Mouse (Mus musculus) urinary bladder, adult 2 months (tissue): ENCODE measurements around the gene Cdkl3. TPM values are rescaled to one million over a fixed set of nuclear protein-coding genes. Genes with fewer than 3 reads are reported as not detected.
"Not testable (repeated sequence)": the region's sequence is repeated elsewhere in the genome, so short reads cannot be mapped to it uniquely, and the experiment has no call there.

Experiments
- DNase-seq: peaks from one replicate; pipeline ENCODE4 v3.0.0; 2022; ENCODE audit warnings: low spot score
- polyA plus RNA-seq: library from polyadenylated mRNA; depleted of rRNA; stranded (reverse); fragments of >200 nt; gene quantifications from 2 replicates; pipeline ENCODE4 v1.2.3, GENCODE M21; 2012; rRNA removed

The Cdkl3 gene
- polyA plus RNA-seq, 1 experiment, result 5.6 TPM

- DNase-seq, result not testable (repeated sequence)
Measured at GRCm38 (mm10) chr11:52120415-52120814, 116.4 kb downstream of the Cdkl3 start.

- no peak for DNase-seq
Measured at GRCm38 (mm10) chr11:52122045-52122444, 118.0 kb downstream of the Cdkl3 start.

DNA sequence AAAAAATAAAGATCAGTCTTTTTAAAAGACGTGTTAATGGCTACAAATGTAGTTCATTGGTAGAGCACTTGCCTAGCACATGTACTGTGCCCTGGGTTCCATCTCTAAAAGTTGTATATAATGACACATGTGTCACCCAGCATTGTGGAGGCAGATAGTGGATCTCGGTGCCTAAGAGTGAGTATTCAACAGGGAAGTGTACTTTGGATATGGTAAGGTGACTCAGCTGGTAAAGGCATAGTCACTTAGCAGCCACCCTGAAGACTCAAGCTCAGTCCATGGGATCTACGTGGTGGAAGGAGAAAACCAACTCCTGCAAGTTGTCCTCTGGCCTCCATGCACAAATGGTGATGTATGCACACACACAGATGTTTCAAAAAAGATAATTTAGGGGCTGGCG, 120.4 kb downstream of the Cdkl3 start:
- no peak for DNase-seq

GRCm38 (mm10) chr11:52127169-52127568, 123.1 kb downstream of the Cdkl3 start:
- DNase-seq, result no peak

DNA sequence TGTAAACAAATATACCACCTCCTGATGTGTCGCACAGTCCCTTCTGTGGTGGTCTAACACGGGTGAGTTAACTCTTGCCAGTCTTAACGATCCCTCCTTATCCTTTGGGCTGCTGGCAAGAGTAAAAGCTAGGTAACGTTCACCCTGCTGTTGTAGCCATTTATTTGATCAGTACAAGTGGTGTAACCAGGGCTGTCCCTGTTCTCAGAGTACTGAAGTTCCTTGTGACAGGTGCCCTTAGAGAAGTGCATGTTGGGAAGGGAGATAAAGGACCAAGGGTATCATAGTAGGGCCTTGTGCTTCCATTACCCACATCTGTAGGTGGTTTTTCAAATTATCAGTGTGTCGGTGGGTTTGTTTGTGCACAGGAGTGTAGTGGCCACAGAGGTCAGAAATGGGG, 123.7 kb downstream of the Cdkl3 start:
- no peak for DNase-seq

DNA sequence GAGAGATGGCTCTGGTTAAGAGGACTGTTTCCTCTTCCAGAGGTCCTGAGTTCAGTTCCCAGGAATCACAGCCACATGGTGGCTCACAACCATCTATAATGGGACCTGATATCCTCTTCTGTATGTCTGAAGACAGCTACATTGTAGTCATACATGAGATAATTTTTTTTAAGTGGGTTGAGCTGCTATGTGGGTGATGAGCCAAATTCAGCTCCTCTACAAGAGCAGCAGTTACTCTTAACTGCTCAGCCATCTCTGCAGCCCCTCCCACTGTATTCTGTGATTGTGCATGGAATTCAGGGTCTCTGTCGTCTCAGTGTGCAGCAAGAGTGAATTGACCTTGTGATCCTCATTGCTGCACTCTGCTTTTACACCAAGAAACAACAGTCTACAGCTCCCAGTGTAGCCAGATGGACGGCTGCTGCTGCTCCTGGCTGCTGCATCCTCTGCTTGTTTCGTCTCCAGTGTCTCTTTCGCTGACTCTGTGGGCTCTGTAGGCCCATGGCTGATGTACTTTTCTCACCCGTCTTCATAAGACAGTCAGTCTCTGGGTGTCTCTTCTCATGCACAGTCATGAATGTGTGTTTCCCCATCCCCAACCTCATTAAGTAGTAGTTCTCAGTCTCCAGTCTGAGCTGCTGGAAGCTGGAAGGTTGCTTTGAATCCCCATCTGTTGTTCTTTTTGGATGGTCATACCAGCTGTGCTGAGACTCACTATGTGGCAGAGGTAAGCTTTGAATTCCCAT, 124.5 kb downstream of the Cdkl3 start:
- DNase-seq, result no peak

- no peak for DNase-seq
Measured at GRCm38 (mm10) chr11:52129171-52129570, 125.2 kb downstream of the Cdkl3 start.

DNA sequence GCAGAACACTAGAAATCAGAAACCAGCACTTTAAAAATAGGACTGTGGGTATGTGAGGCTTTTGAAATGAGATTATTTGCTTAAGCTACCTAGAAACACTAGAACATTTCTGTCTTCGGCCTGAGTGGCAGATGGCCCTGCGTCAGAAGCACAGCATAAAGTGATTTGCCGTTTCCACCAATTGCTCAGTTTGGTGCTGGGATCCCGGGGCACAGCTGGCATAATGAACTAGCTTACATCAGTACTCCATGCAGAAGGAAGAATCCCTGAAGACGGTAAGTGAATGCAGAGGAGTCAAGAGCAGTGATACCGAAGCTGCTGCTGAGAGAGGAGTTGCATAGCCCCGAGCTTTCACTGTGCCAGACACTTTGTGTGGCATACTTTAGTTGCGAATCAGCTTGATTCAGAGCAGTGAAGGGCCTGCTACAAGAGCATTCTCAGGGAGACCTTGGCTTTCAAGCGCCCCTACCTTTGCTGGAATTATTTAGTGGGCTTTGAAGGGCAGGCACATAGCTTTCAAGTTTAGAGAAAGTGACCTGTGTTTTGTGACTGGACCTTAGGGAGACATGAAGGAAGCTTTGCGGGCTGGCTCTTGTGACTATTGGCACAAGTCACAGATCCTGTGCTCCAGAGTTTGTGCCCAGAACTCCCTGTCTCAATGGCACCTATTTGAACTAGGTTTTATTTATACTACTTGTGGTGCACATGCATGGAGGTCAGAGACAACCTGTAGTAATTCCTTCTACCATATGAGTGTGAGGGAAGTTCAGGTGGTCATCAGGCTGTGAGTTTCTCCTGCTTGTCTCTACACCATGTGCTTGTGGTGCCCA, 125.8 kb downstream of the Cdkl3 start:
- DNase-seq, result no peak

DNA sequence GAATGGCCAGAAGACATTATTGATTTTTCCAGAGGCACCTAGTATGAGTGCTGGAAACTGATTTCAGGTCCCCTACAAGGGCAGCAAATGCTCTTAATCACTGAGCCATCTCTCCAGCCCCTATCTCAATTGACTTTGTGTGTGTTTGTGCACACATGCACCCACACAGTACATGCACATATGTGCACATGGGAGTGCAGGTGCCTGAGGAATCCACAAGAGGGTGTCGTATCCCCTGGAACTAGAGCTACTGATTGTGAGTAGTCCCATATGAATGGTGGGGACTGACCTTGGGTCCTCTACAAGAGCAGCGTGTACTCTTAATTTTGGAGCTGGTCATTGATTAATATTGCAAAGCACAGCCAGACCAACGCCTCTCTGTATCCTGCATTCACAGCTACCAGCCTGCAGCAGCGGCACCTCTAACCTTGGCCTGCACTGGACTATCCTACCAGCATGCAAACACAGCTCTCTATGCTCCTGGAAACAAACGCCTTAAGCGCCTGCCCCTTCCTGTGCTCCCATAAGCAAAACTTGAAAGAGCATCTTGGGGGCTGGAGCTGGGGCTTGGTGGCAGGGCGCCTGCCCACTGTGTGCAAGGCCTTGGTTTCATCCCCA, 126.5 kb downstream of the Cdkl3 start:
- DNase-seq, result no peak

Other genes starting within 250 kb of the Cdkl3 start
- 8.5 and 10.6 TPM in 2 replicates for gene Sec24a, start 240.6 kb upstream of the Cdkl3 start, polyA plus RNA-seq
- 98.5 and 124 TPM in 2 replicates for gene Sar1b, start 240.5 kb upstream of the Cdkl3 start, polyA plus RNA-seq
- gene Jade2, start 146.6 kb upstream of the Cdkl3 start, polyA plus RNA-seq, result 10.6 and 16.1 TPM in 2 replicates
- gene Cdkn2aipnl, start 36.6 kb upstream of the Cdkl3 start, polyA plus RNA-seq, result 21.2 and 23.8 TPM in 2 replicates
- gene Ube2b, start 3.5 kb upstream of the Cdkl3 start, polyA plus RNA-seq, result 203 and 249 TPM in 2 replicates
- 49.0 and 50.1 TPM in 2 replicates for gene Ppp2ca, start 94.5 kb downstream of the Cdkl3 start, polyA plus RNA-seq
- not detected in 2 replicates for gene Olfr1373, start 141.3 kb downstream of the Cdkl3 start, polyA plus RNA-seq
- not detected in 2 replicates for gene Olfr1371, start 209.8 kb downstream of the Cdkl3 start, polyA plus RNA-seq
- 206 and 212 TPM in 2 replicates for gene Skp1a, start 227.8 kb downstream of the Cdkl3 start, polyA plus RNA-seq